Mouse (Mus musculus): Measurements from ENCODE around the gene Nbeal2. TPM values are rescaled to one million over a fixed set of nuclear protein-coding genes. Genes with fewer than 3 reads are reported as not detected.
A peak's percentile ranks its signal among the peaks of the same experiment; 100 is the strongest.
"Not testable (repeated sequence)": the region's sequence is repeated elsewhere in the genome, so short reads cannot be mapped to it uniquely, and the experiment has no call there.

The Nbeal2 gene
- 10 to 100 TPM; 15.1 to 18.5 (median 18.1) TPM for total RNA-seq (2022)

- DNase-seq (ENCODE audit: low spot score in 2 of 2), result peak; percentile 71 to 80
Observed at GRCm38 (mm10) chr9:110653655-110654461, at the start of gene Nbeal2. Nbeal2 (minus strand) TSS chr9:110654161.

- no peak for DNase-seq (ENCODE audit: low spot score in 2 of 2)
Observed at GRCm38 (mm10) chr9:110702848-110703247, 48.9 kb upstream of the Nbeal2 start.

GRCm38 (mm10) chr9:110701114-110702032 lies 47.4 kb upstream of the Nbeal2 start:
- DNase-seq (ENCODE audit: low spot score in 2 of 2), result no peak

- no peak for DNase-seq (ENCODE audit: low spot score in 2 of 2)
Observed at GRCm38 (mm10) chr9:110699574-110699973, 45.6 kb upstream of the Nbeal2 start.

- DNase-seq (ENCODE audit: low spot score in 2 of 2), result no peak
Observed at GRCm38 (mm10) chr9:110697465-110697864, 43.5 kb upstream of the Nbeal2 start.

GRCm38 (mm10) chr9:110696427-110696826 lies 42.5 kb upstream of the Nbeal2 start:
- DNase-seq (ENCODE audit: low spot score in 2 of 2), result no peak

- DNase-seq (ENCODE audit: low spot score in 2 of 2), result no peak
Observed at GRCm38 (mm10) chr9:110695165-110695755, 41.3 kb upstream of the Nbeal2 start.

- no peak for DNase-seq (ENCODE audit: low spot score in 2 of 2)
Observed at GRCm38 (mm10) chr9:110689261-110689779, 35.4 kb upstream of the Nbeal2 start.

GRCm38 (mm10) chr9:110687846-110688245 lies 33.9 kb upstream of the Nbeal2 start:
- DNase-seq (ENCODE audit: low spot score in 2 of 2), result no peak

GRCm38 (mm10) chr9:110687061-110687460 lies 33.1 kb upstream of the Nbeal2 start:
- DNase-seq (ENCODE audit: low spot score in 2 of 2), result no peak

- DNase-seq (ENCODE audit: low spot score in 2 of 2), result no peak
Observed at GRCm38 (mm10) chr9:110686472-110686871, 32.5 kb upstream of the Nbeal2 start.

GRCm38 (mm10) chr9:110685591-110685990 lies 31.6 kb upstream of the Nbeal2 start:
- DNase-seq (ENCODE audit: low spot score in 2 of 2), result no peak

GRCm38 (mm10) chr9:110685187-110685586 lies 31.2 kb upstream of the Nbeal2 start:
- no peak for DNase-seq (ENCODE audit: low spot score in 2 of 2)

GRCm38 (mm10) chr9:110684100-110684831 lies 30.3 kb upstream of the Nbeal2 start:
- peak in 1 of 2 experiments; percentile 62 for DNase-seq (ENCODE audit: low spot score in 2 of 2)

GRCm38 (mm10) chr9:110683574-110684099 lies 29.7 kb upstream of the Nbeal2 start:
- no peak for DNase-seq (ENCODE audit: low spot score in 2 of 2)

GRCm38 (mm10) chr9:110682697-110683096 lies 28.7 kb upstream of the Nbeal2 start:
- DNase-seq (ENCODE audit: low spot score in 2 of 2), result not testable (repeated sequence)

- DNase-seq (ENCODE audit: low spot score in 2 of 2), result no peak
Observed at GRCm38 (mm10) chr9:110682255-110682654, 28.3 kb upstream of the Nbeal2 start.

GRCm38 (mm10) chr9:110681817-110682216 lies 27.9 kb upstream of the Nbeal2 start:
- peak; percentile 42 to 56 for DNase-seq (ENCODE audit: low spot score in 2 of 2)

GRCm38 (mm10) chr9:110680736-110681507 lies 27.0 kb upstream of the Nbeal2 start:
- DNase-seq (ENCODE audit: low spot score in 2 of 2), result no peak

GRCm38 (mm10) chr9:110678886-110679285 lies 24.9 kb upstream of the Nbeal2 start:
- DNase-seq (ENCODE audit: low spot score in 2 of 2), result no peak
